Mouse (Mus musculus) forebrain, postnatal 0 days (tissue): Measurements from ENCODE around the gene Kirrel3. TPM values are rescaled to one million over a fixed set of nuclear protein-coding genes. Genes with fewer than 3 reads are reported as not detected.
A peak's percentile ranks its signal among the peaks of the same experiment; 100 is the strongest.

Source experiments
- ATAC-seq: fragments of 200-750 bp; cut with Nextera tagmentation; 2 replicates; pipeline ENCODE4 v1.8.0; 2017; ENCODE audit warnings: mild to moderate bottlenecking, moderate library complexity
- DNase-seq: peaks from one replicate; pipeline ENCODE4 v3.0.0-alpha.2; 2015
- H3K27ac ChIP-seq: fragments of 300-500 bp; sonication (generic); 2 replicates; pipeline ENCODE4 v1.5.1; 2014; ENCODE audit warnings: low read depth, mild to moderate bottlenecking, antibody characterized with exemption, low read length, moderate library complexity, mixed read lengths
- H3K27me3 ChIP-seq: fragments of 300-500 bp; sonication (generic); 2 replicates; pipeline ENCODE4 v1.6.1; 2014; ENCODE audit warnings: mild to moderate bottlenecking, low read length, mixed read lengths; ENCODE audit not compliant: insufficient read depth
- H3K36me3 ChIP-seq: fragments of 300-500 bp; sonication (generic); 2 replicates; pipeline ENCODE4 v1.6.1; 2014; ENCODE audit warnings: mild to moderate bottlenecking, moderate library complexity; ENCODE audit not compliant: insufficient read depth
- H3K4me1 ChIP-seq: fragments of 300-500 bp; sonication (generic); 2 replicates; pipeline ENCODE4 v1.6.1; 2014; ENCODE audit warnings: antibody characterized with exemption; ENCODE audit not compliant: insufficient read depth
- H3K4me2 ChIP-seq: fragments of 300-500 bp; sonication (generic); 2 replicates; pipeline ENCODE4 v1.6.1; 2014; ENCODE audit warnings: low read depth, mild to moderate bottlenecking, moderate library complexity
- H3K4me3 ChIP-seq: fragments of 300-500 bp; sonication (generic); 2 replicates; pipeline ENCODE4 v1.5.1; 2014; ENCODE audit warnings: low read depth, low read length, mixed read lengths
- H3K9ac ChIP-seq: fragments of 300-500 bp; sonication (generic); 2 replicates; pipeline ENCODE4 v1.6.1; 2014; ENCODE audit warnings: mild to moderate bottlenecking
- H3K9me3 ChIP-seq: fragments of 300-500 bp; sonication (generic); 2 replicates; pipeline ENCODE4 v1.6.1; 2016; ENCODE audit warnings: low read length
- CTCF ChIP-seq: sonication (generic); IDR thresholded peaks from 2 replicates; pipeline ENCODE4 v1.5.1; 2016; ENCODE audit warnings: antibody characterized with exemption, control low read depth, low read depth
- WGBS: fragments of 180-500 bp; shearing (Covaris S2); extraction: QIAGEN DNeasy Blood & Tissue Kit; methylation state at CpG from one replicate; pipeline ENCODE4 v1.1.7; 2014; 5-methylcytosine and 5-hydroxymethylcytosine counted together
- polyA plus RNA-seq: library from polyadenylated mRNA; unstranded; fragments of >200 nt; fragmentation: Nextera tagmentation; extraction: Ambion mirVana; gene quantifications from 2 replicates; pipeline ENCODE4 v1.2.1, GENCODE M21; 2015
- total RNA-seq: library from RNA; depleted of rRNA; stranded (reverse); fragments of >200 nt; gene quantifications from 2 replicates; pipeline ENCODE4 v1.2.3, GENCODE M21; 2014

Kirrel3 gene
- total and polyA plus RNA-seq, 2 experiments from 2014 or later, result 35.3 to 57.6 TPM

DNA sequence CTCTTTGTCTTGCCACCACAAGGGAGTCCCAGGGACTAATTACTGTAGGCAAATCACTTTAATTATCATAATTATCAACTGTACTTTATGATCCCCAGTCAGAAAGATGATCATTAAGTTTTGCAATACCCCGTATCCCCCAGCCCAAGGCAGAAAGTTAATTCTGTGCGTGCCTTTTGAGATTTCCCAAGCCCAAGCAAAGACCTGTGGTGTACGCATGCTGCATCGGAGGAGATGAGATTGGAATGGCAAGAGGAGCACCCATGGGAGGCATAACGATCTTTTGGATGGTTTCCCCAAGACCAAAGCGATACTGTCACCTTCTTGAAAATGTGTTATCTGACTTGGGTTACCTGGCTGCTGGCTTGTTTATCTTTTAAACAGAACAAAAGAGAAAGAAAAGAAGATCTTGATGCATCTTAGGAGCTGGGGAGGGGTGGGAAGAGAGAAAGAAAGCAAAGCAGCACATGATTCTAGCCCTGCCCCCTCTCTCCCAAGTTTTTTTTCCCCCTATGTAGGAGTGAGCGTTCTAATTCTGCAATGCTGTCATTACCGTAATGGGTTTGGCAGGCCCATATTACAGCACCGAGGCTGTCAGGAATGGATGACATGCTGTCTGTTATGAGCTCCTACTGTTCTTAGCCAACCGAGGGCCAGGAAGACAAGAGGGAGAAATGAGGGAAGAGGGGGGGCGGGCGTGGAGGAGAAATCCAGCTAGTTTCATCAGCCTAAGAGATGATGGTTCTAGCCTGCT lies 218.0 kb downstream of the Kirrel3 start:
- H3K27me3 ChIP-seq, result no peaks in the 10 kb centered on the region
- ATAC-seq (peak; percentile 95), DNase-seq (peak; percentile 65)
- H3K36me3 ChIP-seq, result no peaks in the 10 kb centered on the region
- H3K9me3 ChIP-seq, result no peaks in the 10 kb centered on the region
- no peak overlapping the region for H3K9ac ChIP-seq
- WGBS, result 56% methylated on average over 12 of the region's 12 CpGs
- H3K27ac ChIP-seq, result peak overlapping the region; percentile 62
- no peak overlapping the region for H3K4me3 ChIP-seq
- no peak overlapping the region for H3K4me2 ChIP-seq
- peaks cover 17% of the 10 kb centered on the region for H3K4me1 ChIP-seq
- TF ChIP-seq CTCF, result no peak

DNA sequence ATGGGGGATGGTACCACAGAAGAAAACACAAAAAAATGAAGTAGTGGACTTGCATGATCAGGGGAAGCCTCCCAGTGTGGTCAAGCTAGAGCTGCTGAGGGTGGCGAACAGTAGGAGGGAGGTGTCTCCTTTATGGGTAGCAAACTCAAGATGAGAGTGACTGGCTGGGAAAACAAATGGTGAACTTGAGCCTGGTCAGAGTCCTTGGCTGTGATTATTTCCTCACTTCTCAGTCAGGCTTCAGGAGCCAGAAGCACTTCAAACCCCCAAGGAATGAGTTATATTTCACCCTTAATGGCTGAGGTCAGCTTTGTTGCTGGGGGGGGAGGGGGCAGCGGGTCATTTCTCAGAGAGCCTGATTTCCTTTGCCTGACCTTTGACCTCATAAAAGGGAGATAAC lies 218.7 kb downstream of the Kirrel3 start:
- Histone ChIP-seq H3K4me1 (peaks cover 17% of the 10 kb centered on the region), H3K27me3 (no peaks in the 10 kb centered on the region), H3K9ac (no peak overlapping the region), H3K4me3 (no peak overlapping the region), H3K36me3 (no peaks in the 10 kb centered on the region), H3K27ac (peak overlapping the region; percentile 62), H3K4me2 (no peak overlapping the region), H3K9me3 (no peaks in the 10 kb centered on the region)
- ATAC-seq (no peak), DNase-seq (no peak)
- 67% methylated on average over 2 of the region's 2 CpGs for WGBS
- TF ChIP-seq CTCF, result no peak

DNA sequence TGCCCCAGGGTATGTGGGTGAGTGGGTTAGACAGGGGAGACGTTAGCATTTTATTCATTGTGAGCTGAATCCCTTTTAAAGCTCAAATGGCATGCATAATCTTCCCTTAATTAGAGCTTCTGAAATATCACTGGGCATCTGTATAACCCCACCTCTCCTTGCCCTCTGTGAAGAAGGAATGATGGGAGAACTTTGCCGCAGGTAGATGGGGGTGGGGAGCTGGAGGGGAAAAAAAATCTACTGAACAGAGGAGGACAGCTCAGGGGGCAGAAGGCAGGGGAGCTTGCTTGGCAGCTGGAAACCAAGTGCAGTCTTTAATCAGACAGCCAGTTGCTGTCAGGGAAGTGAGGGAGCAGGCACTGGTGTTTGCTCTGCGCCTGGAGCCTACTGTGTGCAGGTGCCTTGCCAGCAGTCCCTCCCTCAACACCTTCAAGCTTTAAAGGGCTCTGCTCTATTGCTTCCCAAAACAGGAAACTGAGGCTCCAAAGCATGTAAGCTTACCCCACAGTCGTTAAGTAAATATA lies 220.7 kb downstream of the Kirrel3 start:
- Histone ChIP-seq H3K4me2 (no peak overlapping the region), H3K4me1 (peaks cover 17% of the 10 kb centered on the region), H3K36me3 (no peaks in the 10 kb centered on the region), H3K9me3 (no peaks in the 10 kb centered on the region), H3K27me3 (no peaks in the 10 kb centered on the region), H3K9ac (0 out of 2 replicates have a peak overlapping the region, but pooled peaks have one; percentile 3), H3K27ac (peak overlapping the region; percentile 62), H3K4me3 (no peak overlapping the region)
- no peak for ATAC-seq
- WGBS, result 27% methylated on average over 4 of the region's 4 CpGs
- no peak for TF ChIP-seq CTCF
- no peak for DNase-seq

DNA sequence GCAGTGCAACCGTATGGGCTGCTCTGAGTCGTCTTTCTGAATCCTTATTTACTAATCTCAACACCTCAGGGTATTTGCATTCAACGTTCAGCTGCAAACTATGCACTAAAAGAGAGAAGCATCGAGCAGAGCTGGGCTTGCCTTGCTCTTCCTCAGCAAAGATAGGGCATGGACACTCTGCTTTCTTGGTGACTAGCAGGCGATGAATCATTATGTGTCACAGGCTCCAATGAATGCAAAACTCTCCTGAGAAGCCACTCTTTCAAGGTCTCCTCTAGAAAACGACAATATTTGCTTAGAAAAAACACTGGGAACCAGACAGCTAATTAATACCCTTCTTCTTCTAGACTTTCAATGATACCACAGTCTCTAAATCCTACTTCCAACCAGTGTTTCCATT lies 223.0 kb downstream of the Kirrel3 start:
- no peaks in the 10 kb centered on the region for H3K27me3 ChIP-seq
- ATAC-seq, result no peak
- WGBS, result 83% methylated on average over 6 of the region's 6 CpGs
- peaks cover 28% of the 10 kb centered on the region for H3K4me1 ChIP-seq
- no peak overlapping the region for H3K4me2 ChIP-seq
- no peak overlapping the region for H3K27ac ChIP-seq
- no peaks in the 10 kb centered on the region for H3K9me3 ChIP-seq
- H3K9ac ChIP-seq, result no peak overlapping the region
- H3K4me3 ChIP-seq, result no peak overlapping the region
- H3K36me3 ChIP-seq, result no peaks in the 10 kb centered on the region
- no peak for DNase-seq
- no peak for TF ChIP-seq CTCF

DNA sequence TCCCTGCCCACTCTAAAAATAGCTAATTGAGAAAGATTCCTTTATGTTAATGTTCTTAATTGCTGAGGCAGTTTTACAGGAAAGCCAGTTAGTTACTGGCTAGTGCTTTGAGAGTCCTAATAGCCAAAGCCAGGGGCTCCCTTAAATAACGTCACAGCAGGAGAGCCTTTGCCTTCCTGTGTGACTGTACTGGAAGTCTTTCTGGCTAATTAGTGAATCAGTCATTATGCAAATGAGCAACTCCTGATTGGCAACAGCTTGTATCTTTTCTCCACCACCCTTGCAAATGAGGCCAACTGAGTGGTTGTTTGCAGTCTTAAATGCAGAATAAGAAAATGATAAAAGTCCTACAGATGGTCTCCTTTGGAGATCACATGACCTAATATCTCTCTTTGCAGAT lies 226.3 kb downstream of the Kirrel3 start:
- 14% methylated on average over 1 of the region's 1 CpGs for WGBS
- no peak overlapping the region for H3K27ac ChIP-seq
- no peak for TF ChIP-seq CTCF
- no peak overlapping the region for H3K4me2 ChIP-seq
- no peaks in the 10 kb centered on the region for H3K9me3 ChIP-seq
- no peak overlapping the region for H3K4me3 ChIP-seq
- peaks cover 23% of the 10 kb centered on the region for H3K4me1 ChIP-seq
- H3K9ac ChIP-seq, result no peak overlapping the region
- peak; percentile 58 for ATAC-seq
- DNase-seq, result peak; percentile 58
- no peaks in the 10 kb centered on the region for H3K36me3 ChIP-seq
- no peaks in the 10 kb centered on the region for H3K27me3 ChIP-seq

DNA sequence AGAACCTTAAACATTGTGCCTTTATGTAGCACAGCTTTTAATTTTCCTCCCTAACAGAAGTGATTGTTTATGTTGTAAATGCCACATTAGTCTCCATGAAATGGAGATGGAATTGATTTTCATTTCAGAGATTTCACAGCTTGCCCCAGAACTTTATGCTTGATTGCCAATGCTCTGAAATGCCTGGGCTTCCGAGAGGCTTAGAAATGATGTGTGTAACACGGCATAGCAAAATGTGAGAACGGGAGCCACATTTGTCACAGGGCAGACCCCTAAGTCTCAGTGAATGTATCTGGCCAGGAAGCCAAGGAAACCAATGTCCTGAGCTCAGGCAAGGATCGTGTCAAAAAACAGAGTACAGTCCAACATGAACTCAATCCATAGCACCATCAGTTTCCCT lies 227.3 kb downstream of the Kirrel3 start:
- ATAC-seq, result peak; percentile 58
- no peak overlapping the region for H3K27ac ChIP-seq
- H3K4me3 ChIP-seq, result no peak overlapping the region
- WGBS, result 34% methylated on average over 4 of the region's 4 CpGs
- peaks cover 23% of the 10 kb centered on the region for H3K4me1 ChIP-seq
- no peaks in the 10 kb centered on the region for H3K9me3 ChIP-seq
- peak; percentile 43 for DNase-seq
- H3K9ac ChIP-seq, result no peak overlapping the region
- no peaks in the 10 kb centered on the region for H3K36me3 ChIP-seq
- no peaks in the 10 kb centered on the region for H3K27me3 ChIP-seq
- no peak for TF ChIP-seq CTCF
- no peak overlapping the region for H3K4me2 ChIP-seq

DNA sequence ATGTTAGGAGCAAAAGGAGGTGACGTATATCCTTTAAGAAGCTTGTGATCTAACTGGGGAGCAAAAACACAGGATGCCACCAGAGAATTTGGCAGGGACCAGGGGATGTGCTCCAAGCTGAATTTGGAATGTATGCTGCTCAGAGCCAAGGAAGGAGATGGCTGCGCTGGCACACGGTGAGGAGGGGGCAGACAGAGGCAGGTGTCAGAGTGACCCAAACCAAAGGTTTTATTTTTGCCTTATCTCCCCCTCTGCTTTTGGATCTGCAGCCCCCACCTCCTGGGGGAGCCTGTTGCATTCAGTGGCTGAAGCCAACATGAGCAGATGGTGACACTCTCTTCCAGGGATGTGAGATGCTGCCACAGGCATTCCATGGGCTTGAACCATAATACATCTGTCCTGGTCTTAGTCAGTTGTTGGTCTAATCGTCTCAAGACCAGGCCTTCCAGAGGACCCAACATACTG lies 227.8 kb downstream of the Kirrel3 start:
- H3K4me3 ChIP-seq, result no peak overlapping the region
- H3K4me2 ChIP-seq, result no peak overlapping the region
- ATAC-seq (peak; percentile 61), DNase-seq (peak; percentile 53)
- no peak overlapping the region for H3K9ac ChIP-seq
- TF ChIP-seq CTCF, result no peak
- H3K27me3 ChIP-seq, result no peaks in the 10 kb centered on the region
- H3K27ac ChIP-seq, result no peak overlapping the region
- no peaks in the 10 kb centered on the region for H3K9me3 ChIP-seq
- 53% methylated on average over 4 of the region's 4 CpGs for WGBS
- H3K4me1 ChIP-seq, result peaks cover 23% of the 10 kb centered on the region
- H3K36me3 ChIP-seq, result no peaks in the 10 kb centered on the region
